Mouse (Mus musculus) thymus, postnatal 36 days (tissue): ENCODE results near the gene Prdm2.

Experiments
- DNase-seq, 2 experiments: peaks; one replicate each; pipeline ENCODE4 v3.0.0; 2022; ENCODE audit warnings: mixed read lengths in 2 of 2

Gene Prdm2

GRCm38 (mm10) chr4:143212341-143213174 lies at the start of gene Prdm2:
Prdm2 (minus strand) TSS chr4:143212995.
- DNase-seq = peak; percentile 64 to 67

GRCm38 (mm10) chr4:143259718-143260349 lies 47.0 kb upstream of the Prdm2 start:
- DNase-seq = no peak

- peak; percentile 23 to 41 for DNase-seq
Measured at GRCm38 (mm10) chr4:143258517-143258916, 45.7 kb upstream of the Prdm2 start.

- no peak for DNase-seq
Measured at GRCm38 (mm10) chr4:143257971-143258370, 45.2 kb upstream of the Prdm2 start.

GRCm38 (mm10) chr4:143255541-143255940 lies 42.7 kb upstream of the Prdm2 start:
- DNase-seq = no peak

- no peak for DNase-seq
Measured at GRCm38 (mm10) chr4:143253356-143253755, 40.6 kb upstream of the Prdm2 start.

- DNase-seq = peak; percentile 18 to 27
Measured at GRCm38 (mm10) chr4:143248050-143248449, 35.3 kb upstream of the Prdm2 start.

GRCm38 (mm10) chr4:143241294-143241693 lies 28.5 kb upstream of the Prdm2 start:
- DNase-seq = no peak

GRCm38 (mm10) chr4:143239615-143240201 lies 26.9 kb upstream of the Prdm2 start:
- DNase-seq = no peak

GRCm38 (mm10) chr4:143239117-143239516 lies 26.3 kb upstream of the Prdm2 start:
- no peak for DNase-seq

- peak; percentile 33 to 49 for DNase-seq
Measured at GRCm38 (mm10) chr4:143238241-143239031, 25.6 kb upstream of the Prdm2 start.

- DNase-seq = no peak
Measured at GRCm38 (mm10) chr4:143231790-143232422, 19.1 kb upstream of the Prdm2 start.

GRCm38 (mm10) chr4:143231110-143231509 lies 18.3 kb upstream of the Prdm2 start:
- DNase-seq = no peak

GRCm38 (mm10) chr4:143227976-143228375 lies 15.2 kb upstream of the Prdm2 start:
- DNase-seq = no peak

GRCm38 (mm10) chr4:143225886-143226285 lies 13.1 kb upstream of the Prdm2 start:
- no peak for DNase-seq

GRCm38 (mm10) chr4:143219316-143219751 lies 6.5 kb upstream of the Prdm2 start:
- DNase-seq = peak; percentile 37 to 54

- no peak for DNase-seq
Measured at GRCm38 (mm10) chr4:143218858-143219257, 6.1 kb upstream of the Prdm2 start.

- no peak for DNase-seq
Measured at GRCm38 (mm10) chr4:143217189-143217588, 4.4 kb upstream of the Prdm2 start.

GRCm38 (mm10) chr4:143214221-143214797 lies 1.5 kb upstream of the Prdm2 start:
- DNase-seq = no peak

- DNase-seq = no peak
Measured at GRCm38 (mm10) chr4:143213571-143213970, 776 bp upstream of the Prdm2 start.

- DNase-seq = no peak
Measured at GRCm38 (mm10) chr4:143213175-143213479, 332 bp upstream of the Prdm2 start.
